Mouse (Mus musculus) heart, embryonic 11.5 days (tissue): ENCODE measurements around the gene Tsen54. TPM values are rescaled to one million over a fixed set of nuclear protein-coding genes. Genes with fewer than 3 reads are reported as not detected.
"Not testable (repeated sequence)": the region's sequence is repeated elsewhere in the genome, so short reads cannot be mapped to it uniquely, and the experiment has no call there.

ENCODE experiments used
- ATAC-seq: fragments of 200-750 bp; cut with Nextera tagmentation; replicated peaks from 2 replicates; pipeline ENCODE4 v1.8.0; 2017; ENCODE audit warnings: moderate library complexity; ENCODE audit not compliant: insufficient number of reproducible peaks, low FRiP score, low TSS enrichment
- H3K27ac ChIP-seq: fragments of 300-500 bp; sonication (generic); 2 replicates; pipeline ENCODE4 v1.5.1; 2014; ENCODE audit warnings: mild to moderate bottlenecking, low read depth, low read length
- H3K27me3 ChIP-seq: fragments of 300-500 bp; sonication (generic); 2 replicates; pipeline ENCODE4 v1.6.1; 2014; ENCODE audit warnings: mild to moderate bottlenecking, low read length, mixed read lengths; ENCODE audit not compliant: control insufficient read depth, insufficient read depth
- H3K36me3 ChIP-seq: fragments of 300-500 bp; sonication (generic); 2 replicates; pipeline ENCODE4 v1.6.1; 2014; ENCODE audit warnings: mild to moderate bottlenecking, low read length, moderate library complexity, mixed read lengths; ENCODE audit not compliant: control insufficient read depth, insufficient read depth
- H3K4me1 ChIP-seq: fragments of 300-500 bp; sonication (generic); 2 replicates; pipeline ENCODE4 v1.6.1; 2014; ENCODE audit warnings: low read length; ENCODE audit not compliant: control insufficient read depth, insufficient read depth
- H3K4me2 ChIP-seq: fragments of 300-500 bp; sonication (generic); 2 replicates; pipeline ENCODE4 v1.6.1; 2014; ENCODE audit warnings: mild to moderate bottlenecking, moderate library complexity
- H3K4me3 ChIP-seq: fragments of 300-500 bp; sonication (generic); 2 replicates; pipeline ENCODE4 v1.5.1; 2014; ENCODE audit warnings: low read depth, low read length
- H3K9ac ChIP-seq: fragments of 300-500 bp; sonication (generic); 2 replicates; pipeline ENCODE4 v1.6.1; 2014; ENCODE audit warnings: mild to moderate bottlenecking, low read depth, low read length, moderate library complexity
- H3K9me3 ChIP-seq: fragments of 300-500 bp; sonication (generic); replicated peaks from 2 replicates; pipeline ENCODE4 v1.6.1; 2016; ENCODE audit warnings: low read length; ENCODE audit not compliant: control insufficient read depth
- WGBS: fragments of 180-500 bp; shearing (Covaris S2); extraction: QIAGEN DNeasy Blood & Tissue Kit; methylation state at CpG from one replicate; pipeline ENCODE4 v1.1.7; 2014; ENCODE audit not compliant: insufficient replicate concordance; 5-methylcytosine and 5-hydroxymethylcytosine counted together
- polyA plus RNA-seq: library from polyadenylated mRNA; unstranded; fragments of >200 nt; fragmentation: Nextera tagmentation; extraction: Ambion mirVana; gene quantifications from 2 replicates; pipeline ENCODE4 v1.2.1, GENCODE M21; 2014

Gene Tsen54
- polyA plus RNA-seq, 1 experiment from 2014 or later: 20.8 TPM

DNA sequence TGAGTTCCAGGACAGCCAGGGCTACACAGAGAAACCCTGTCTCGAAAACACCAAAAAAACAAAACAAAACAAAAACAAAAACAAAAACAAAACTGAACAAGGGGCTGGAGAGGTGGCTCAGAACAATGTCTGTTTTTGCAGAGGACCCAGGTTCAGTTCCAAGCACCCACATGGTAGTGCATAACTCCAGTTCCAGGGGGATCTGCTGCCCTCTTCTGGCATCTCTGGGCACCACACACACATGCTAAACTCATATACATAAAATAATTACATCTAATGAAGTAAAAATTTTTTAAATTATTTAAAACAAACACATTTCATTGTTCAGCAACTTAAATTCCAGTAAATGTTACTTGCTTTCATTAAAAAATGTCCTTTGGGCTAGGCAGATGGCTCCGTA lies 31.3 kb downstream of the Tsen54 start:
- no peak for ATAC-seq
- H3K9me3 ChIP-seq: no peaks in the 10 kb centered on the region; the same call in 1 of the 2 replicates
- no peaks in the 10 kb centered on the region for H3K27me3 ChIP-seq
- H3K27ac ChIP-seq: no peak overlapping the region
- H3K4me1 ChIP-seq: peaks cover 34% of the 10 kb centered on the region
- H3K4me3 ChIP-seq: no peak overlapping the region
- 98% methylated on average over 2 of the region's 2 CpGs for WGBS
- no peak overlapping the region for H3K4me2 ChIP-seq
- peaks cover 22% of the 10 kb centered on the region for H3K36me3 ChIP-seq
- H3K9ac ChIP-seq: no peak overlapping the region

DNA sequence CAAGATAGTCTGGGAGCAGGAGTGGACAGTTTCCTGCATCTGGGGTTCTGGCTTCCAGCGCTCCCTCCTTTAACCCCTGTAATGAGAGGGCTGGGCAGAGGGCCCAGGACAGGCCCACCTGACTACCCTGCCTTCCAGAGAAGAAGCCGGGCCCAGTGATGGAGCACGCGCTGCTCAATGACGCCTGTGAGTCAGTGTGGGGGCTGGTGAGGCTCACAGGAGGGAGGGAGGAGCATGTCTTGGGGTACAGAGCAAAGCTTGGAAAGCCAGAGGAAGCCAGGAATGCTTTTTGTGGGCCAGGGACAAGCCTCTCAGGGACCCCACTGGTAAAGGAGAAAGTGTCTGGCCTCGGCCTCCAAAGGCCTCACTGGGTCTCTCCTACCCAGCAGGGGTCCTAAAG lies 40.1 kb downstream of the Tsen54 start:
- no peak for ATAC-seq
- Histone ChIP-seq H3K4me3 (no peak overlapping the region), H3K4me2 (no peak overlapping the region), H3K4me1 (peaks cover 9% of the 10 kb centered on the region), H3K9ac (no peak overlapping the region), H3K36me3 (peaks cover 28% of the 10 kb centered on the region), H3K27ac (no peak overlapping the region), H3K27me3 (peaks cover 27% of the 10 kb centered on the region), H3K9me3 (no peaks in the 10 kb centered on the region)
- 82% methylated on average over 6 of the region's 6 CpGs for WGBS

DNA sequence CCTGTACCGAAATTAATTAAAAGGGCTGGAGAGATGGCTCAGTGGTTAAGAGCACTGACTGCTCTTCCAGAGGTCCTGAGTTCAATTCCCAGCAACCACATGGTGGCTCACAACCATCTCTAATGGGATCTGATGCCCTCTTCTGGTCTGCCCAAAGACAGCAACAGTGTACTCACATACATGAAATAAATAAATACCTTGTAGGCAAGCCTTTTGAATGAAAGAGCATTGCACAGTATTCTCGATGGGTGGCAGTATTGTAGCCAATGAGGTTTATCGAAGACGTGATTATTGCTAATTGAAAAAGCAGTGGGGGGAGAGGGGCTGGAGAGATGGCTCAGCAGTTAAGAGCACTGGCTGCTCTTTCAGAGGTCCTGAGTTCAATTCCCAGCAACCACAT lies 42.6 kb downstream of the Tsen54 start:
- not testable (repeated sequence) for H3K27ac ChIP-seq, H3K9ac ChIP-seq, H3K4me3 ChIP-seq, H3K4me1 ChIP-seq, ATAC-seq, H3K4me2 ChIP-seq, H3K9me3 ChIP-seq
- H3K36me3 ChIP-seq: peaks cover 14% of the 10 kb centered on the region
- 90% methylated on average over 4 of the region's 4 CpGs for WGBS
- H3K27me3 ChIP-seq: peaks cover 46% of the 10 kb centered on the region

- Histone ChIP-seq H3K9me3 (no peaks in the 10 kb centered on the region), H3K9ac (no peak overlapping the region), H3K36me3 (peaks cover 11% of the 10 kb centered on the region; the same call in 1 of the 2 replicates)
These were observed 43.4 kb downstream of the Tsen54 start for GRCm38 (mm10) chr11:115857936-115858335.

DNA sequence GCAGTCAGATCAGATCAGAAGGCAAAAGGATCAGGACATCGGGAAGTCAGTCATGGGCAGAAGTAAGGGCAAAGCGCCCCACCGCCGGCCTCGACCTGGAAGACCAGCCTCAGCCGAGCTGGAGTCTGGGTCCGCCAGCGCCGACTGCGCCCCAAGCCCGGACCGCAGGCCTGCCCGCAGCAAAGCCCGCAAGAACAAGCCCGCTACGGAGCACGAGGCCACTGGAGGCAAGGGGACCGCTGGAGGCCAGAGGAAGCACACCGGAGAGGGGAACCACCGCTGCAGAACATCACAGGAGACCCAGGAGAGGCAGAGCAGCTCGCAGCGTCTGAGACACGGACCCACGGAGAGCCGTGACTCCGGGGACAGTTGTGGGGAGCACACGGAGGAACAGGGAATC lies 43.8 kb downstream of the Tsen54 start, which contains the start of gene Myo15b:
Myo15b (plus strand) TSS at position 53 of the 400 bp plus-strand sequence.
- Histone ChIP-seq H3K27ac (no peak within 1 kb of the TSS), H3K9me3 (no peaks in the 10 kb centered on the region), H3K4me2 (peak within 1 kb of the TSS; percentile 74), H3K4me3 (peak within 1 kb of the TSS; percentile 45), H3K36me3 (peaks cover 7% of the 10 kb centered on the region; the same call in 1 of the 2 replicates), H3K4me1 (peaks cover 9% of the 10 kb centered on the region), H3K27me3 (peaks cover 50% of the 10 kb centered on the region), H3K9ac (peak within 1 kb of the TSS; percentile 61)
- no peak for ATAC-seq
- 14% methylated on average over 27 of the region's 27 CpGs for WGBS

More at GRCm38 (mm10) chr11:115857936-115858335, 43.4 kb downstream of the Tsen54 start:
- no peak overlapping the region for H3K4me3 ChIP-seq
- peaks cover 9% of the 10 kb centered on the region for H3K4me1 ChIP-seq
- 70% methylated on average over 13 of the region's 13 CpGs for WGBS
- peak overlapping the region; percentile 74; the same call in 1 of the 2 replicates for H3K4me2 ChIP-seq
- H3K27me3 ChIP-seq: peaks cover 50% of the 10 kb centered on the region
- ATAC-seq: no peak
- H3K27ac ChIP-seq: no peak overlapping the region

DNA sequence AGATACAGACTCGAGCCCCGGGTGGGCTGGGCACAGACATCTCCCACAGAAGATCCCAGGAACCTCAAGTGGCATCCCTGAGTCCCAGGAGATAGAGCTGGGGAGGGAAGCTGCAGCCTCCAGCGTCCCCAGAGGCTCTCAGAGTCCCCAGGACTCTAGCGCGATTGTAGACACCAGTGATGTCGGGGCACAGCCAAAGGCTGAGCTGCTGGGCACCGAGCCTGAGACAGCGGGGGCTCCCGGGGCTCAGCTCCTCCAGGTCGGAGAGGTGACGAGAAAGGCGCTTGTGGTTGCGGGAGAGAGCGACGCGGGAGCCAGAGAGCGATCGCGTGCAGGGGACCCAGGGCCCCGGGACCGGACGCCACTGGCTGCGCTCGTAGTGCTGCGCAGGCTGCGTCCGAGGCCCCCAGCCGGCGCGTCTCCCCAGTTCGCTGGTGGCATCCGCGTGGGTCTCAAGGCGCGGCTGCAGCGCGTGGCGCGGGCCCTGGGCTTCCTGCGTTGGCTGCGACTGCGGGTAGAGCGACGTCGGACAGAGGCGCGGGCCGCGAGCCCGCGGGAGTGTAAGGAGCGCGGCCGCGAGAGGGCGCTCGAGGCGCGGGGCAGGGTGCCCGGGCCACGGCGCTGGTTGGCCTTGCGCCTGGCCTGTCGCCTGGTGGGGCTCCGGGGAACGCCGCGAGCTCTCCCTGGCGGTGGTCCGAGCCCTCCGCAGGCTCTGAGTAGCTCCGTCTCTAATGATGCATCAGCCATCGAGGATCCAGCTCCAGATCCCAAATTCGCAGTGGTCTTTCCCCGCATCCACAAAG lies 44.8 kb downstream of the Tsen54 start:
- Histone ChIP-seq H3K4me2 (peak overlapping the region; percentile 74), H3K9ac (peak overlapping the region; percentile 61), H3K27me3 (peaks cover 50% of the 10 kb centered on the region), H3K27ac (no peak overlapping the region), H3K36me3 (peaks cover 7% of the 10 kb centered on the region; the same call in 1 of the 2 replicates), H3K4me3 (peak overlapping the region; percentile 45), H3K9me3 (no peaks in the 10 kb centered on the region), H3K4me1 (peaks cover 9% of the 10 kb centered on the region)
- WGBS: 1% methylated on average over 69 of the region's 75 CpGs
- ATAC-seq: peak; percentile 72

DNA sequence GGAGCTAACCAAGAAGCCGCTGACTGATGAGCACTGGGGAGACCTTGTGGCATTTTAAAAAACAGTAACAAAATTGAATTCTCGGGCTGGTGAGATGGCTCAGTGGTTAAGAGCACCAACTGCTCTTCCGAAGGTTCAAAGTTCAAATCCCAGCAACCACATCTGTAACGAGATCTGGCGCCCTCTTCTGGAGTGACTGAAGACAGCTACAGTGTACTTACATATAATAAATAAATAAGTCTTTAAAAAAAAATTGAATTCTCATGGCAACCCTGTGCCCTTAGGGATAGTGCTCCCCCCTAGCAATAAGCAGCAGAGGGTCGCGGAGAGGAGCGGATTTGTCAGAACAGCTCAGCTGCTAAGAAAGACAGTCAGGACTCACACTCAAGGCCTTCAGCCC lies 49.4 kb downstream of the Tsen54 start:
- H3K9ac ChIP-seq: no peak overlapping the region
- no peak overlapping the region for H3K27ac ChIP-seq
- no peaks in the 10 kb centered on the region for H3K9me3 ChIP-seq
- ATAC-seq: no peak
- H3K27me3 ChIP-seq: peaks cover 33% of the 10 kb centered on the region
- peaks cover 5% of the 10 kb centered on the region; the same call in 1 of the 2 replicates for H3K4me1 ChIP-seq
- no peak overlapping the region for H3K4me3 ChIP-seq
- H3K4me2 ChIP-seq: no peak overlapping the region
- WGBS: 86% methylated on average over 8 of the region's 8 CpGs
- H3K36me3 ChIP-seq: no peaks in the 10 kb centered on the region

- no peak for ATAC-seq
- H3K27me3 ChIP-seq: peaks cover 4% of the 10 kb centered on the region; the same call in 1 of the 2 replicates
- no peak overlapping the region for H3K4me2 ChIP-seq
- H3K4me3 ChIP-seq: no peak overlapping the region
- no peaks in the 10 kb centered on the region for H3K36me3 ChIP-seq
- WGBS: 79% methylated on average over 8 of the region's 8 CpGs
- no peak overlapping the region for H3K27ac ChIP-seq
- H3K9ac ChIP-seq: no peak overlapping the region
- no peaks in the 10 kb centered on the region for H3K9me3 ChIP-seq
- H3K4me1 ChIP-seq: peaks cover 15% of the 10 kb centered on the region
These were observed 54.9 kb downstream of the Tsen54 start for GRCm38 (mm10) chr11:115869393-115869792.
